Mouse (Mus musculus): ENCODE data around the gene Ddx51.

Ddx51 gene

DNA sequence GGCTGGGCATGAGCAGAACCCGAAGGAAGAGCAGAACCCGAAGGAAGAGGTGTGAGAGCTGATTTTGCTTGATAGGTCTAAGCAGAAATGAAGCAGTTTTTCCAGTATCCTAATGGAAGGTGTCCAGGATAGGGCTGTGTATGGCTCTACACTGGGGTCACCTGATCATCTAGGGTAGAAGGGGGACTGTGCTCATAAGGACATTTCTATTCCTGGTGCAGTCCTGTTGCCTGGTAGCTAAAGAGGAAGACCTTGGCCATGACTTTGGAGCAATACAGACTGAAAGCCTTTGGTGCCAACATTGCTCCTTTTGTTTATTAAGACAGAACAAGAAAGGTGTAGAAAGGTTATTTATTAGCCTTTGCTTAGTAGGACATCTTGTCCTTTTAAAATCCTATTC is 10.8 kb downstream of the Ddx51 start:
- DNase-seq (ENCODE audit: low spot score in 2 of 2): no peak

DNA sequence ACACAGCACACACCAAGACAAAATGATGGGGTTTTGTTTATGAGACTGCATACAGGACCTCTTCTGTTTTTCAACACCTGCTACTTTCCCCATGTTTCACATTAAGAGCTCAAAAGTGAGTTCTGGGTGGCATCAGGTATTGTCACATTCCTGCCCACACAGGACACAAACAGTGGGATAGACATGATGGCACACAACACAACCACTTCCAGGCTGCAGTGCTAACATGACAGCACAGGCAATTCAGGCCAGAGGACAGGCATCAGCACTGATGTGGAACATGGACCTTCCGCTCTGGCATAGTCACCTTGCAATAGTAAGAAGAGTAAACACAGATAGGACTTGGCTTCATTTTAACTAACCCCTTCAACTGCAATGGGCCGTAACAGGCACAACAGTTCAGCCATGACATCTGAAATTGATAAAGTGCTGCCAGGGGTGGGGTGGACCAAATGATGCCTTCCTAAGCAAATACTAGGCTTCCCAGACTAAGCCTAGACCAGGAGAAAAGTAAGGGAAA is 11.6 kb downstream of the Ddx51 start:
- DNase-seq (ENCODE audit: low spot score in 2 of 2): no peak

DNA sequence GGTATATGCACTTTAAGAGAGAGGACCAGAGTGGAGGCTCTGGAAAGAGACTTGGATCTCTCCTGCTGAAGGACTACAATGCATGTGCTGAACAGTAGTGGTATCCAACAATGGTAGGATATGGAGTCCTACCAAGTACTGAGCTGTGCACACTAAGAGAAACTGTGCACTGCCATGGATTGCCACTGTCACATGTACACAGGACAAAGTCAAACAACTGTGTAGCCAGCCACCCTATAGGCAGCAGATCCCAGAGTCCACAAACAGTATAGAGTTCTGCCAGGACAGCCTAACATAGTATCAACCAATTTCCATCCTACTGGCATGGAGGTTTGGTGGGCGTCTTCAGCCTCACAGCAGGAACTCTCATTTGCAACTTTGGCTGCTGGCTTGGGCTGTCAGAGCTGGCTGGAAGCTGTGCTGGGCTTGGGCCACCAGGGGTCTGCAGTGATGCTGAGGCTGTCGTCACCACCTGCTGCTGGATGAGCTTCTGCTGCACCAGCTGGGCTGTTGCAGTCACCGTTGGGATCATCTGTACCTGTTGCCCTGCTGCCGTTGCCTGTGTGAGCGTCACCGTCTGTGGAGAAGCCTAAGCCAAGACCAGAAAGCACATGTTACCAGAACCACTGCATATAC is 12.4 kb downstream of the Ddx51 start:
- no peak for DNase-seq (ENCODE audit: low spot score in 2 of 2)

- no peak for DNase-seq (ENCODE audit: low spot score in 2 of 2)
These were observed 28.8 kb downstream of the Ddx51 start for GRCm38 (mm10) chr5:110682041-110682440.

GRCm38 (mm10) chr5:110698617-110699016 is 45.4 kb downstream of the Ddx51 start:
- no peak for DNase-seq (ENCODE audit: low spot score in 2 of 2)

GRCm38 (mm10) chr5:110704004-110704403 is 50.8 kb downstream of the Ddx51 start:
- DNase-seq (ENCODE audit: low spot score in 2 of 2): no peak

- DNase-seq (ENCODE audit: low spot score in 2 of 2): no peak
These were observed 56.0 kb downstream of the Ddx51 start for GRCm38 (mm10) chr5:110709256-110709655.
